Mouse (Mus musculus): ENCODE data around the gene 1600015I10Rik. TPM values are rescaled to one million over a fixed set of nuclear protein-coding genes. Genes with fewer than 3 reads are reported as not detected.

Gene 1600015I10Rik
- polyA plus RNA-seq, 1 experiment from 2014 or later = not detected

DNA sequence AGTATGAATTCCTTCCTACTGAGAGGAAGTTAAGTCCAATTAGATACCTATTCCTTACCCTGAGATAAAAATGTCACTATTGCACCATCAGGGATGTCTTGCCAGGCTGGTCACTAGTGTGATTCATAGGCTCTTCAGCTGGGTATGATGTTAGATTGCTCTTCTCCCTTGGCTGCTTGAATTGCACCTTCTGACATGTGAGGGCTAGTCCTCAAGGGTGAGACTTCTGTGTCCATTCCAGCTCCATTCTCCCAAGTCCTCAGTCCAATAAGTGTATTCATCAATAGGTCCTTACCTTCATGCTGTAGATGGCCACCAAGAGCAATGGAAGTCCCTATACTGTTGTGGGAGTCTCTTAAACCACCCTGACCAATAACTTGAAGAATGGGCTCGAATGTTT is 49.9 kb downstream of the 1600015I10Rik start:
- no peaks in the 10 kb centered on the region for H3K36me3 ChIP-seq (replicated peaks)
- H3K4me2 ChIP-seq = no peak overlapping the region
- H3K9me3 ChIP-seq = no peaks in the 10 kb centered on the region
- no peak overlapping the region for H3K9ac ChIP-seq
- H3K4me1 ChIP-seq = no peaks in the 10 kb centered on the region
- no peak overlapping the region for H3K27ac ChIP-seq
- 46% methylated on average over 1 of the region's 1 CpGs for WGBS
- ATAC-seq (replicated peaks) = no peak
- H3K4me3 ChIP-seq = no peak overlapping the region
- H3K27me3 ChIP-seq (replicated peaks) = no peaks in the 10 kb centered on the region

DNA sequence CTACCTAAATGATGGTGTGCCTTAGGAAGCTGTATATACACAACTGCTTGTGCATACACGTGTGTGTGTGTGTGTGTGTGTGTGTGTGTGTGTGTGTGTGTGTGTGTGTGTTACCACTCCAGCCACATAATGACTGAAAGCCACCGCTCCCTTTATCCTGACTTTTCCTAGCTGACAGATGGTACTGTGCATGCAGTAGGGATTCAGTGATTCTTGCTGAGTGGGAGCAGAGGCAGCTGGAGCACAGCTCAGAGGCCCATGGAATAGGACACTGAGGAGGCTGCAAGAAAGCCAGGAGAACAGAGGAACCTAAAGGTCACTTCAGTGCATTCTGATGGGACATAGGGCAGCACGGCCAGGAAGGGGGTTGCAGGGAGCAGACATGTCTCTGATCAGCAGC is 52.6 kb downstream of the 1600015I10Rik start:
- H3K27me3 ChIP-seq (replicated peaks) = no peaks in the 10 kb centered on the region
- 84% methylated on average over 3 of the region's 3 CpGs for WGBS

More for the DNA sequence above, 52.6 kb downstream of the 1600015I10Rik start:
- no peak for ATAC-seq (replicated peaks)
- Histone ChIP-seq H3K4me3 (no peak overlapping the region), H3K36me3 (replicated peaks) (no peaks in the 10 kb centered on the region), H3K9ac (no peak overlapping the region), H3K4me2 (no peak overlapping the region), H3K27ac (no peak overlapping the region), H3K9me3 (no peaks in the 10 kb centered on the region), H3K4me1 (no peaks in the 10 kb centered on the region)

Other genes starting within 250 kb of the 1600015I10Rik start
- 0.68 and 1.5 TPM in 2 replicates for gene Gimap4, start 245.3 kb upstream of the 1600015I10Rik start, polyA plus RNA-seq (2015; fragmentation: Nextera tagmentation; extraction: Ambion mirVana)
- 6.6 and 6.8 TPM in 2 replicates for gene Gimap6, start 221.7 kb upstream of the 1600015I10Rik start, polyA plus RNA-seq (2015; fragmentation: Nextera tagmentation; extraction: Ambion mirVana)
- 0.88 TPM in 1 of 2 replicates, not detected in the other for gene Gm28053, start 211.3 kb upstream of the 1600015I10Rik start, polyA plus RNA-seq (2015; fragmentation: Nextera tagmentation; extraction: Ambion mirVana)
- gene Gimap7, start 211.3 kb upstream of the 1600015I10Rik start, polyA plus RNA-seq (2015; fragmentation: Nextera tagmentation; extraction: Ambion mirVana) = not detected in 2 replicates
- gene Gimap1, start 190.8 kb upstream of the 1600015I10Rik start, polyA plus RNA-seq (2015; fragmentation: Nextera tagmentation; extraction: Ambion mirVana) = 4.8 and 5.8 TPM in 2 replicates
- gene Gimap5, start 183.7 kb upstream of the 1600015I10Rik start, polyA plus RNA-seq (2015; fragmentation: Nextera tagmentation; extraction: Ambion mirVana) = 0.71 and 1.6 TPM in 2 replicates
- not detected in 2 replicates for gene Gimap3, start 159.0 kb upstream of the 1600015I10Rik start, polyA plus RNA-seq (2015; fragmentation: Nextera tagmentation; extraction: Ambion mirVana)
- gene Tmem176a, start 89.0 kb upstream of the 1600015I10Rik start, polyA plus RNA-seq (2015; fragmentation: Nextera tagmentation; extraction: Ambion mirVana) = 15.0 and 16.1 TPM in 2 replicates
- gene Tmem176b, start 88.4 kb upstream of the 1600015I10Rik start, polyA plus RNA-seq (2015; fragmentation: Nextera tagmentation; extraction: Ambion mirVana) = 110 and 122 TPM in 2 replicates
- not detected in 2 replicates for gene Aoc1, start 57.0 kb upstream of the 1600015I10Rik start, polyA plus RNA-seq (2015; fragmentation: Nextera tagmentation; extraction: Ambion mirVana)
- not detected in 2 replicates for gene Doxl2, start 45.1 kb downstream of the 1600015I10Rik start, polyA plus RNA-seq (2015; fragmentation: Nextera tagmentation; extraction: Ambion mirVana)
- gene Svs1, start 57.0 kb downstream of the 1600015I10Rik start, polyA plus RNA-seq (2015; fragmentation: Nextera tagmentation; extraction: Ambion mirVana) = not detected in 2 replicates
- gene Gpnmb, start 106.7 kb downstream of the 1600015I10Rik start, polyA plus RNA-seq (2015; fragmentation: Nextera tagmentation; extraction: Ambion mirVana) = 0.36 and 0.74 TPM in 2 replicates
- gene Malsu1, start 143.9 kb downstream of the 1600015I10Rik start, polyA plus RNA-seq (2015; fragmentation: Nextera tagmentation; extraction: Ambion mirVana) = 54.2 and 58.6 TPM in 2 replicates

All from midbrain, embryonic 15.5 days (tissue).